Mouse (Mus musculus) embryonic facial prominence, embryonic 11.5 days (tissue): ENCODE measurements around the gene Dusp7. TPM values are rescaled to one million over a fixed set of nuclear protein-coding genes. Genes with fewer than 3 reads are reported as not detected.

Experiments
- ATAC-seq: fragments of 200-750 bp; cut with Nextera tagmentation; replicated peaks from 2 replicates; pipeline ENCODE4 v1.8.0; 2017; ENCODE audit warnings: low read depth; ENCODE audit not compliant: insufficient number of reproducible peaks, low FRiP score, low TSS enrichment
- DNase-seq: peaks from one replicate; pipeline ENCODE4 v3.0.0-alpha.2; 2015; ENCODE audit warnings: low spot score
- H3K27ac ChIP-seq: fragments of 300-500 bp; sonication (generic); replicated peaks from 2 replicates; pipeline ENCODE4 v1.5.1; 2014; ENCODE audit warnings: mild to moderate bottlenecking, low read depth, low read length, control low read depth
- H3K27me3 ChIP-seq: fragments of 300-500 bp; sonication (generic); 2 replicates; pipeline ENCODE4 v1.6.1; 2014; ENCODE audit warnings: mild to moderate bottlenecking, low read length, moderate library complexity, mixed read lengths; ENCODE audit not compliant: control insufficient read depth, insufficient read depth
- H3K36me3 ChIP-seq: fragments of 300-500 bp; sonication (generic); replicated peaks from 2 replicates; pipeline ENCODE4 v1.6.1; 2014; ENCODE audit warnings: low read depth, mild to moderate bottlenecking, low read length, moderate library complexity, mixed read lengths; ENCODE audit not compliant: control insufficient read depth, insufficient read depth
- H3K4me1 ChIP-seq: fragments of 300-500 bp; sonication (generic); 2 replicates; pipeline ENCODE4 v1.6.1; 2014; ENCODE audit warnings: low read length, mixed read lengths; ENCODE audit not compliant: control insufficient read depth, insufficient read depth
- H3K4me2 ChIP-seq: fragments of 300-500 bp; sonication (generic); 2 replicates; pipeline ENCODE4 v1.6.1; 2014; ENCODE audit warnings: low read depth, mild to moderate bottlenecking, control low read depth, low read length, moderate library complexity
- H3K4me3 ChIP-seq: fragments of 300-500 bp; sonication (generic); 2 replicates; pipeline ENCODE4 v1.5.1; 2014; ENCODE audit warnings: low read depth, low read length, control low read depth
- H3K9ac ChIP-seq: fragments of 300-500 bp; sonication (generic); replicated peaks from 2 replicates; pipeline ENCODE4 v1.6.1; 2014; ENCODE audit warnings: mild to moderate bottlenecking, control low read depth, low read length
- H3K9me3 ChIP-seq: fragments of 300-500 bp; sonication (generic); replicated peaks from 2 replicates; pipeline ENCODE4 v1.6.1; 2016; ENCODE audit warnings: mild to moderate bottlenecking, low read length, inconsistent platforms, mixed read lengths; ENCODE audit not compliant: control insufficient read depth
- WGBS: fragments of 180-500 bp; shearing (Covaris S2); extraction: QIAGEN DNeasy Blood & Tissue Kit; methylation state at CpG from one replicate; pipeline ENCODE4 v1.1.7; 2014; 5-methylcytosine and 5-hydroxymethylcytosine counted together
- polyA plus RNA-seq: library from polyadenylated mRNA; unstranded; fragments of >200 nt; fragmentation: Nextera tagmentation; extraction: Ambion mirVana; gene quantifications from 2 replicates; pipeline ENCODE4 v1.2.1, GENCODE M21; 2014

The Dusp7 gene
- polyA plus RNA-seq, 1 experiment from 2014 or later, result 55.1 TPM

DNA sequence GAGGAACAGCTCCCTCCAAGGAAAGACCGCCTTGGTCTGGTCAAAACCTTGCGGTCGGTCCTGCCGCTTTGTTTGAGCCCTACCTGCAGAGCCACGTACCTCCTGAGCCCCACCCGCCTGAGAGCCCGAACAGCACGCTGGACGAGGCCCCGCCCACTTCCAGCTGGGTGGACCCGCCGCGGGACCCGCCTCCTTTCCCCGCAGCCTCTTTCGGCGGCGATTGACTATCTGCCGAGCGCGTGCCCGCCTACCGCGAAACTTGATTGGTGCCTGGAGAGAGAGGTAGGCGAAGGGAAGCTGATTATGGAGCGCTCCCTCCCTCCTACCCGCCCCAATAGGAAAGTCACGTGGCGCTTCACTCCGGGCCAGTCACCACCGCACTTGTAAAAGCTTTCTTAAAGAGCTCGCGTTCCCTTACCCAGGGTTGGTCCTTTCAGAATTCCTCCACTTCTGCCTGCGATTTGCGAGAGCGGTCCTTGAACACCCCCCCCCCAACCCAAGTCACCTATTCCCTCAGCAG is 780 bp upstream of the Dusp7 start:
- Histone ChIP-seq H3K36me3 (no peaks in the 10 kb centered on the region), H3K4me2 (peak overlapping the region; percentile 90), H3K4me3 (peak overlapping the region; percentile 98), H3K4me1 (peaks cover 8% of the 10 kb centered on the region), H3K27ac (peak overlapping the region; percentile 98), H3K9ac (peak overlapping the region; percentile 98), H3K9me3 (no peaks in the 10 kb centered on the region), H3K27me3 (no peaks in the 10 kb centered on the region)
- under 1% methylated on average over 36 of the region's 36 CpGs for WGBS
- ATAC-seq, result peak; percentile 88
- DNase-seq, result peak; percentile 98

DNA sequence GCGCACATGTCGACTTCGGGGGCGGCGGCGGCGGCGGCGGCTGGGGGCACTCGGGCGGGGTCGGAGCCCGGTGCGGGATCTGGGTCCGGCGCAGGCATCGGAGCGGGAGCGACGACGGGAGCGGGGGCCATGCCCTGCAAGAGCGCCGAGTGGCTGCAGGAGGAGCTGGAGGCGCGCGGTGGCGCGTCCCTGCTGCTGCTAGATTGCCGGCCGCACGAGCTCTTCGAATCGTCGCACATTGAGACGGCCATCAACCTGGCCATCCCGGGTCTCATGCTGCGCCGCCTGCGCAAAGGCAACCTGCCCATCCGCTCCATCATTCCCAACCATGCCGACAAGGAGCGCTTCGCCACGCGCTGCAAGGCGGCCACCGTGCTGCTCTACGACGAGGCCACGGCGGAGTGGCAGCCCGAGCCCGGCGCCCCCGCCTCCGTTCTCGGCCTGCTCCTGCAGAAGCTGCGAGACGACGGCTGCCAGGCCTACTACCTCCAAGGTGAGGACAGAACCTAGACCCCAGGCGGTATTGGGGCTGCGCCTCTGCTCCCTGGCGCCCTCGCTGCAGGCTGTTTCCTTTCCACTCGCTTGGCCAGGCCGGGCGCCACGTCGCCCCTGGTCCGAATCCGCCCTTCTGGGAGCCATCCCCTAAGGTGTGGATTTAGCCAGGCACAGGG is 534 bp downstream of the Dusp7 start:
- H3K4me3 ChIP-seq, result peak overlapping the region; percentile 98
- ATAC-seq, result no peak
- H3K9me3 ChIP-seq, result no peaks in the 10 kb centered on the region
- peak overlapping the region; percentile 98 for H3K9ac ChIP-seq
- H3K36me3 ChIP-seq, result peaks cover 8% of the 10 kb centered on the region
- DNase-seq, result peak; percentile 70
- H3K4me2 ChIP-seq, result peak overlapping the region; percentile 90
- H3K27me3 ChIP-seq, result no peaks in the 10 kb centered on the region
- peaks cover 8% of the 10 kb centered on the region for H3K4me1 ChIP-seq
- WGBS, result under 1% methylated on average over 70 of the region's 72 CpGs
- peak overlapping the region; percentile 98 for H3K27ac ChIP-seq

DNA sequence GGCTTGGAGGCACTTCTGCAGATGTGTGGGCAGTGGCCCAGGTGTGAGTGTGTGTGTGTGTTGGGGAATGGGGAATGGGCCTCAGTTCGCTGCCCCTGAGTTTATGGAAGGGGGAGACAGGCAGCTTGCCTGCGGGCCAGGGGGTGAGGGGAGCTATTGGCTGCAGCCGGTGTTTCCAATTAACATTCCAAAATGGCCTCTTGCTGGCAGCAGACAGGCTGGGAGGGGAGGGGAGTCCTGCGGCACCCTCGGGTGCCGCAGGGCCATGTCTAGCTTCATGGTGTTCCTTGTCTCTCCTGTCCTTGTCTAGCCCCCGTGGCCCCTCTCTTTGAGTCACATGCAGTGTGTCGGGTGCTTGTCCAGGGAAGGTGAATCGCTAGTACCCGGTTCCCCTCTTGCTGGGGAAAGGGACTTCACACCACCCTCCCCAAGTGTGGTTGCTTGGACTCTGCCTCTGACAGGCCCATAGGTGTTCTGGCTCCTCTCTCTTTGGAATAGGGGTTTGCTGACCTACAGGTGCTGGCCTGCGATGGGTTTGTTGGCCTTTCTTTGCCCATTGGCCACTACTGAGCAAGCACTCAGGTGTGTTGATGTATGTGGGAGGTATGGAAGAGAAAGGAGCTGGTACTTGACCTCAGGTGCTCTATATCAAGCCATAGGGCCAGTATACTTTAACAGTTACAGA is 1.5 kb downstream of the Dusp7 start:
- H3K9ac ChIP-seq, result peak overlapping the region; percentile 98
- peak overlapping the region; percentile 90 for H3K4me2 ChIP-seq
- H3K9me3 ChIP-seq, result no peaks in the 10 kb centered on the region
- H3K4me1 ChIP-seq, result peaks cover 8% of the 10 kb centered on the region
- H3K27ac ChIP-seq, result peak overlapping the region; percentile 98
- peak overlapping the region; percentile 98 for H3K4me3 ChIP-seq
- 6% methylated on average over 11 of the region's 11 CpGs for WGBS
- peaks cover 9% of the 10 kb centered on the region for H3K36me3 ChIP-seq
- H3K27me3 ChIP-seq, result no peaks in the 10 kb centered on the region
- ATAC-seq, result no peak
- DNase-seq, result peak; percentile 84

DNA sequence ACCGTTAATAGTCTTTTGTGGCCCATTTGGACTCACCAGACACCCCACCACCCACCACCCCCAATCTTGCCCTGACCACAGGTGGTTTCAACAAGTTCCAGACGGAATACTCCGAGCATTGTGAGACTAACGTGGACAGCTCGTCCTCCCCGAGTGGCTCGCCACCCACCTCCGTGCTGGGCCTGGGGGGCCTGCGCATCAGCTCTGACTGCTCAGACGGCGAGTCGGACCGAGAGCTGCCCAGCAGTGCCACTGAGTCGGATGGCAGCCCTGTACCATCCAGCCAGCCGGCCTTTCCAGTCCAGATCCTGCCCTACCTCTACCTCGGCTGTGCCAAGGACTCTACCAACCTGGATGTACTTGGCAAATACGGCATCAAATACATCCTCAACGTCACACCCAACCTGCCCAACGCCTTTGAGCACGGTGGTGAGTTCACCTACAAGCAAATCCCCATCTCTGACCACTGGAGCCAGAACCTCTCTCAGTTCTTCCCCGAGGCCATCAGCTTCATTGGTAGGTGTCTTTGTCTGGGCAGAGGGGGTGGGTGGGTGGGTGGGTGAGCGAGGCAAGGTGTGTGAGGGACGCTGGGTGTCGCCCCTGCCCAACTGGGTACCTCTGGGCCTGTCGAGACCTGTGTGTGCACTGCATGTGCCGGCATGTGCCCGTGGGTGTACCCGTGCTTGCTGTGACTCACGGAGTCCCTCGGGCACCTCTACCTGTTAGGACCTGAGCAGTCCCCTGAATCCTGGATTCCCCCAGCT is 2.4 kb downstream of the Dusp7 start:
- Histone ChIP-seq H3K27me3 (no peaks in the 10 kb centered on the region), H3K9me3 (no peaks in the 10 kb centered on the region), H3K9ac (peak overlapping the region; percentile 98), H3K4me1 (peaks cover 8% of the 10 kb centered on the region), H3K36me3 (peaks cover 9% of the 10 kb centered on the region), H3K4me3 (peak overlapping the region; percentile 98), H3K4me2 (peak overlapping the region; percentile 90), H3K27ac (peak overlapping the region; percentile 10)
- DNase-seq (no peak), ATAC-seq (no peak)
- WGBS, result 67% methylated on average over 30 of the region's 30 CpGs

GRCm38 (mm10) chr9:106371384-106371671 is 2.9 kb downstream of the Dusp7 start:
- no peak for DNase-seq
- H3K27me3 ChIP-seq, result no peaks in the 10 kb centered on the region
- ATAC-seq, result no peak
- H3K4me1 ChIP-seq, result peaks cover 8% of the 10 kb centered on the region
- no peaks in the 10 kb centered on the region for H3K9me3 ChIP-seq
- peak overlapping the region; percentile 10 for H3K27ac ChIP-seq
- H3K4me2 ChIP-seq, result peak overlapping the region; percentile 90
- peak overlapping the region; percentile 43 for H3K9ac ChIP-seq
- H3K4me3 ChIP-seq, result peak overlapping the region; percentile 98
- 30% methylated on average over 6 of the region's 6 CpGs for WGBS
- peaks cover 9% of the 10 kb centered on the region for H3K36me3 ChIP-seq

- peak overlapping the region; percentile 98 for H3K4me3 ChIP-seq
Measured at GRCm38 (mm10) chr9:106371776-106372175, 3.3 kb downstream of the Dusp7 start.

GRCm38 (mm10) chr9:106372431-106373412 is 4.3 kb downstream of the Dusp7 start:
- H3K9me3 ChIP-seq, result no peaks in the 10 kb centered on the region
- no peak overlapping the region; the same call in 1 of the 2 replicates for H3K9ac ChIP-seq
- peak overlapping the region; percentile 44; the same call in 1 of the 2 replicates for H3K27ac ChIP-seq
- H3K4me1 ChIP-seq, result peaks cover 8% of the 10 kb centered on the region
- WGBS, result 89% methylated on average over 11 of the region's 11 CpGs
- 0 out of 2 replicates have a peak overlapping the region, but pooled peaks have one; percentile 98 for H3K4me3 ChIP-seq
- no peaks in the 10 kb centered on the region for H3K27me3 ChIP-seq
- H3K4me2 ChIP-seq, result peak overlapping the region; percentile 90
- DNase-seq (no peak), ATAC-seq (no peak)
- peaks cover 15% of the 10 kb centered on the region for H3K36me3 ChIP-seq

More at GRCm38 (mm10) chr9:106371776-106372175, 3.3 kb downstream of the Dusp7 start:
- Histone ChIP-seq H3K9ac (peak overlapping the region; percentile 43), H3K36me3 (peaks cover 11% of the 10 kb centered on the region), H3K27ac (peak overlapping the region; percentile 44), H3K9me3 (no peaks in the 10 kb centered on the region), H3K4me1 (peaks cover 8% of the 10 kb centered on the region), H3K4me2 (peak overlapping the region; percentile 90), H3K27me3 (no peaks in the 10 kb centered on the region)
- DNase-seq (no peak), ATAC-seq (no peak)
- 7% methylated on average over 6 of the region's 6 CpGs for WGBS
